Mouse (Mus musculus) hindbrain, embryonic 15.5 days (tissue): ENCODE results near the gene Col4a1. TPM values are rescaled to one million over a fixed set of nuclear protein-coding genes. Genes with fewer than 3 reads are reported as not detected.

Experiments used
- ATAC-seq: fragments of 200-750 bp; cut with Nextera tagmentation; 2 replicates; pipeline ENCODE4 v1.8.0; 2017; ENCODE audit warnings: low read depth, moderate number of reproducible peaks, moderate TSS enrichment; ENCODE audit not compliant: low FRiP score
- H3K27ac ChIP-seq: fragments of 300-500 bp; sonication (generic); replicated peaks from 2 replicates; pipeline ENCODE4 v1.5.1; 2015; ENCODE audit warnings: mild to moderate bottlenecking, inconsistent platforms
- H3K27me3 ChIP-seq: fragments of 300-500 bp; sonication (generic); 2 replicates; pipeline ENCODE4 v1.6.1; 2015; ENCODE audit warnings: control low read depth, inconsistent platforms
- H3K36me3 ChIP-seq: fragments of 300-500 bp; sonication (generic); 2 replicates; pipeline ENCODE4 v1.6.1; 2015; ENCODE audit warnings: control low read depth, inconsistent platforms
- H3K4me1 ChIP-seq: fragments of 300-500 bp; sonication (generic); replicated peaks from 2 replicates; pipeline ENCODE4 v1.6.1; 2015; ENCODE audit warnings: control low read depth, inconsistent platforms
- H3K4me2 ChIP-seq: fragments of 300-500 bp; sonication (generic); 2 replicates; pipeline ENCODE4 v1.6.1; 2015; ENCODE audit warnings: moderate library complexity, mild to moderate bottlenecking, inconsistent platforms
- H3K4me3 ChIP-seq: fragments of 300-500 bp; sonication (generic); 2 replicates; pipeline ENCODE4 v1.5.1; 2015; ENCODE audit warnings: mild to moderate bottlenecking, inconsistent platforms
- H3K9ac ChIP-seq: fragments of 300-500 bp; sonication (generic); 2 replicates; pipeline ENCODE4 v1.6.1; 2015; ENCODE audit warnings: inconsistent platforms
- H3K9me3 ChIP-seq: fragments of 300-500 bp; sonication (generic); 2 replicates; pipeline ENCODE4 v1.6.1; 2016; ENCODE audit warnings: control low read depth, inconsistent platforms
- WGBS: fragments of 180-500 bp; shearing (Covaris S2); methylation state at CpG from one replicate; pipeline ENCODE4 v1.1.7; 2015; 5-methylcytosine and 5-hydroxymethylcytosine counted together
- polyA plus RNA-seq: library from polyadenylated mRNA; unstranded; fragments of >200 nt; fragmentation: Nextera tagmentation; extraction: Ambion mirVana; gene quantifications from 2 replicates; pipeline ENCODE4 v1.2.1, GENCODE M21; 2015

Col4a1 gene
- polyA plus RNA-seq, 1 experiment from 2014 or later = 92.1 TPM

- ATAC-seq = no peak
- H3K9ac ChIP-seq = no peak overlapping the region
- H3K36me3 ChIP-seq = no peaks in the 10 kb centered on the region
- no peak overlapping the region for H3K4me3 ChIP-seq
- peaks cover 3% of the 10 kb centered on the region; the same call in 1 of the 2 replicates for H3K4me1 ChIP-seq
- no peak overlapping the region for H3K4me2 ChIP-seq
- WGBS = 51% methylated on average over 4 of the region's 4 CpGs
- no peak overlapping the region; the same call in 1 of the 2 replicates for H3K27ac ChIP-seq
- no peaks in the 10 kb centered on the region for H3K9me3 ChIP-seq
- H3K27me3 ChIP-seq = no peaks in the 10 kb centered on the region
Observed at GRCm38 (mm10) chr8:11327298-11327697, 14.7 kb upstream of the Col4a1 start.

DNA sequence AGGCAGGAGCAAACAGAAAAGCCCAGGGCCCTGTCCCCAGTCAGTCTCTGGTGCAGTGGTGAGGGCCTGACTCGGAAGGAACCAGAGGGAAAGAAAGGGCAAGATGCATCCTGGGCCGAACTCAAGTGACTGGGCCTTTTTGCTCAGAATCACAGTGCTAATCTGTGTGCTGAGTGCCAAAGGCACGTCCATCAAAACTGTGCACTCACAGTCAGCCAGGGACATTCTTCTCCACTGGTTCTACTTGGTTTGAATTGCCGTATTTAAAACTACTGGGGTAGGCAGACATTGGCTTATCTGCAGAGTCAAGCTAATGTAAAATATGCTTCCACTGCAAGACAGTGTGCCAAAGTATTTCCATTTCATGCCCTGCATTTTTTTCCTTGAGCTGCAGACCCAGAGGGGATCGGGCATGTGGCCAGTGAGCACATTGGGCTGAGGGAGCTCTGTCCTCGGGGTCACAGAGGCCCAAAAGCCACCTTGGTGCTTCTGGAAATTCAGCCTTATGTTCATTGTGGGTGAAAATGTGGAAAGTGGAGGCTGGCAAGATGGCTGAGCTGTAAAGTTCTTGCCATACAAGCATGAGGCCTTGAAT, 12.3 kb upstream of the Col4a1 start:
- Histone ChIP-seq H3K9ac (no peak overlapping the region), H3K36me3 (no peaks in the 10 kb centered on the region), H3K27me3 (no peaks in the 10 kb centered on the region), H3K4me2 (no peak overlapping the region), H3K4me3 (no peak overlapping the region), H3K4me1 (peaks cover 3% of the 10 kb centered on the region; the same call in 1 of the 2 replicates), H3K9me3 (no peaks in the 10 kb centered on the region), H3K27ac (no peak overlapping the region)
- 74% methylated on average over 6 of the region's 6 CpGs for WGBS
- no peak for ATAC-seq

GRCm38 (mm10) chr8:11323681-11324080, 11.1 kb upstream of the Col4a1 start:
- ATAC-seq = no peak
- H3K4me1 ChIP-seq = peaks cover 3% of the 10 kb centered on the region; the same call in 1 of the 2 replicates
- no peak overlapping the region for H3K27ac ChIP-seq
- H3K36me3 ChIP-seq = no peaks in the 10 kb centered on the region
- no peak overlapping the region for H3K4me2 ChIP-seq
- H3K9me3 ChIP-seq = no peaks in the 10 kb centered on the region
- H3K9ac ChIP-seq = no peak overlapping the region
- whole genome bisulfite sequencing = 91% methylated on average over 1 of the region's 1 CpGs
- H3K27me3 ChIP-seq = no peaks in the 10 kb centered on the region
- no peak overlapping the region for H3K4me3 ChIP-seq

DNA sequence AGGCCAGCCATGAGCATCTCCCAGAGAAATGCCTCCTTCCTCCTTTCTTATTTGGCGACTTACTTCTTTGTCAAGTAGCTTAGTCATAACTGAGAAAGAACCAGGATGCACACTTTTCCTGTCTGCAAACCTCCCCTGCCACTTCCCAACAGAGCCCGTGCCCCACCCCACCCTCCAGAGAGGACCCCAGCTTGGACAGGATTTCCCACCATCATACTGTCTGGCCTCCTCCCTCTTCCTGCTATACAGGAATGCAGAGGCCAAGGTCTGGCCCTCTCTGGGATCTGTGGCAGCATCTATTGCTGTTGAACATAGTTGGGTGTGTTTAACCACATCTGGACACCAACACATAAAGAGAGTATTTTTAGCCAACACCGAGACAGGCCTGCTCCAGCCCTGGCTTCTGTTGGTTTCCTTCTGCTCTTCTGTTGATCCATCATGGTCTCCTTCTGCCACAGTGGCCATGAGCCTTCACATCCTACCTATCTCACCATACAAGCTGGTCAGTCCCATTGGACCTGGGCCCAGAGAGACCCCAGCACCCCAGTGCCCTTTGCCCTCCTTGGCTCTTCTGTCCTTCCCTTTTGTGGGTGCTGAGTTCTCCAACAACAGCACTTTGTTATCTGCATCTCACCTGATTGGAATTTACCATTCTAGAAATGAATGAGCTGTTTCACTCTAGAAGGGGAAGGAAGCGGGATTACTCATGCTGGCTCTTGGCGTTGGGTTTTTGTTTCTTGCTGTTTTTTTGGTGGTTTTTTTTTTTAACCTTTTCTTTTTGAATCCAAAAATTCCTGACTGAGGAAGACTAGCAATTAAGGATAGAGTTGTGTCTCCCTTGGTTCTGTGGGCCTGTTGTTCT, 10.3 kb upstream of the Col4a1 start:
- no peak for ATAC-seq
- 90% methylated on average over 5 of the region's 5 CpGs for WGBS
- H3K4me1 ChIP-seq = peaks cover 3% of the 10 kb centered on the region; the same call in 1 of the 2 replicates

DNA sequence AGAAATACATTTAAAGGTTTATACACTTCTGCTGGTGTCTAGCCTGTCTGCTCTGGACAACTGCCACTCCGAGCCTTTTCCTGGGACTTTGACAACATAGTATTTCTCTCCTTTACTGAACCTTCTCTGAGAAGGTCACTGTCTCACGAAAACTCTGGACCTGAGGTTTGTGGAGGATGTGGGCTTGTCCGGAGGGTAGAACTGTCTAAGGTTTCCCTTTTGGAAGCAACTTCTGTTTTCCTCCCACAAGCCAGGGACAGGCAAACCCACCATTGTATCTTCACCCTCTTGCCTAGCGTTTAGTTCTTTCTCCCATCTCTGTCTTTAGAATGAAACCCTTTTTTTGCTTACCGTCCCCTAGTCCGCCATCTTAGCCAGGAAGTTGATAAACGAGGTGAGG, 9.2 kb upstream of the Col4a1 start:
- Histone ChIP-seq H3K9me3 (no peaks in the 10 kb centered on the region), H3K4me3 (no peak overlapping the region), H3K36me3 (no peaks in the 10 kb centered on the region), H3K27ac (no peak overlapping the region), H3K4me2 (no peak overlapping the region), H3K4me1 (peaks cover 3% of the 10 kb centered on the region; the same call in 1 of the 2 replicates), H3K27me3 (no peaks in the 10 kb centered on the region), H3K9ac (no peak overlapping the region)
- no peak for ATAC-seq
- 89% methylated on average over 7 of the region's 7 CpGs for WGBS

More for the DNA sequence above, 10.3 kb upstream of the Col4a1 start:
- Histone ChIP-seq H3K27me3 (no peaks in the 10 kb centered on the region), H3K4me3 (no peak overlapping the region), H3K4me2 (no peak overlapping the region), H3K9me3 (no peaks in the 10 kb centered on the region), H3K9ac (no peak overlapping the region), H3K27ac (no peak overlapping the region), H3K36me3 (no peaks in the 10 kb centered on the region)

DNA sequence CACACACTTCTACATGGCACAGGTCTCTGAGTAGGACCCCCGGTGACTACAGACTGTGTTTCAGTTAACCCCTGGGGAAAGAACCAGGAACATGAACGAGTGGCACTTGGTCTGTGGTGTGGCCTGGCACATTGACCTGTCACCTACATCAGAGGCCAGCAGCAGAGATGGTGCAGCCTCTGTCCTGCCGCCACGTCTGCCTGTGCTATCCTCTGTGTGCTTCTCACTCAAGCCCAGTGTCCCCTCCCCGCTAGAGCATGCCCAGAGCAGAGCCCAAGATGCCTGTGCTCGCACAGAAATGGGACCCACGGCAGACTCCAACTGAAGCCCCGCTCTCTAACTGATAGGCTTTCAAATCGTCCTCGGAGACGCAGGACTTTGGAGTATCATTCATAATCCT, 6.8 kb upstream of the Col4a1 start:
- WGBS = 89% methylated on average over 11 of the region's 11 CpGs
- Histone ChIP-seq H3K27me3 (peaks cover 17% of the 10 kb centered on the region), H3K4me3 (no peak overlapping the region), H3K27ac (no peak overlapping the region), H3K4me1 (no peaks in the 10 kb centered on the region), H3K4me2 (no peak overlapping the region), H3K9me3 (no peaks in the 10 kb centered on the region), H3K9ac (no peak overlapping the region), H3K36me3 (no peaks in the 10 kb centered on the region)
- no peak for ATAC-seq

- 77% methylated on average over 6 of the region's 6 CpGs for WGBS
- Histone ChIP-seq H3K27ac (no peak overlapping the region), H3K4me2 (0 out of 2 replicates have a peak overlapping the region, but pooled peaks have one; percentile 86), H3K9me3 (no peaks in the 10 kb centered on the region), H3K27me3 (peaks cover 31% of the 10 kb centered on the region), H3K9ac (no peak overlapping the region), H3K36me3 (no peaks in the 10 kb centered on the region), H3K4me1 (peaks cover 26% of the 10 kb centered on the region), H3K4me3 (no peak overlapping the region)
- ATAC-seq = no peak
Observed at GRCm38 (mm10) chr8:11316118-11316517, 3.5 kb upstream of the Col4a1 start.

DNA sequence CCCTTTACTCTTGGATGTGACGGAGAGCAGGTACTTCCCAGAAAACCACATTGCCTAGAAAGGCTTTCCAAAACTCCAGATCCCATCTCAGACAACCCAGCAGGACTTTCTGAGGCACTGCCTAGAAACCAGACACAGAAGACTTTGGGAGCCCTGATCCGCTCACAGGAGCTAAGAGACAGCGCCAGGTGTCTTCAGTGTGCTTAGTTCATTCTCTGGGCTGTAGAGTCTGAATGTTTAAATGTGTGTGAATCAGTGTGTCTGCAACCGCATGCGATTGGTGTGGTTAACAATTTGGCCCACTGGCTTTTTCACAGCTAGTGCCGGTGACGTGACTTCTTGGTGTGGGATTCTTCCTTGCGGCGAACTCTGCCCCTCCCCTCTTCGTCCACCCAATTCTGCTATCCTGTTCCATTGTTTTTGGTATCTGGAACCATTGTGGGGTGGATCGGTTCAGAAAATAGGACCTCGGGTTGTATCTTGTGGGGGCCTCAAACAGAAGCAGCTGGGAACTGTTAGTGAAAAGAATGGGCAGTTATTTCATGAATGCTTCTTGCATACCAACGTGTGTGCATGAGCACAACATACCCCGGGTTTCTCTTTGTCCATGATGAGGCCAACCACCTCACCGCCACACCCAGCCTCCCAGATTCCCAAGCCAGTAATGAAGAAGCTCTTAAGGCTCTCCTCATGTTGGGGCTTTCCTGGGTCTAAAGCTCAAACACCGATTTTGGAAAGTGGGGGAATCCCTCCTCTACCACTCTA, 2.7 kb upstream of the Col4a1 start:
- no peak overlapping the region for H3K9ac ChIP-seq
- H3K36me3 ChIP-seq = no peaks in the 10 kb centered on the region
- no peak for ATAC-seq
- H3K4me2 ChIP-seq = peak overlapping the region; percentile 86
- H3K9me3 ChIP-seq = no peaks in the 10 kb centered on the region
- H3K4me3 ChIP-seq = no peak overlapping the region
- no peak overlapping the region for H3K27ac ChIP-seq
- WGBS = 74% methylated on average over 16 of the region's 16 CpGs
- peaks cover 38% of the 10 kb centered on the region for H3K27me3 ChIP-seq
- H3K4me1 ChIP-seq = peaks cover 26% of the 10 kb centered on the region

DNA sequence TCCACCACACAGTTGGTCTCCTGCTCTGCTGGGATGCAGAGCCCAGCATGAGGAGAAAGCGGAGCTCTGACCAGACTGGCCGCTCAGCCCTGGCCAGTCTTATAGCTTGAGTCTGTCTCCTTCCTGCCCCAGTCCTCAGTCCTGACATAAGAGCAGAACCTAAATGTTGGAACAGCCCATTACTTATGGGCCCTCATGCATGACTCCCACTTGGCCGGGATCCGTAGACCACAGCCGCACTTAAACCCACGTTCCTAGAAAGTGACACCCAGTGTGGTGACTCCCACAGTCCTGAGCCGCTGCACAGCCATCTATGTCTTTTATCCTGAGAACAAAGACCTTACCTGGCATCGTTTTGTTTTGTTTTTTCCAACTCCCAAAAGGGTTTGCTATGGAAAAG, 2.0 kb upstream of the Col4a1 start:
- peaks cover 26% of the 10 kb centered on the region for H3K4me1 ChIP-seq
- no peaks in the 10 kb centered on the region for H3K9me3 ChIP-seq
- ATAC-seq = no peak
- no peak overlapping the region for H3K9ac ChIP-seq
- H3K4me2 ChIP-seq = peak overlapping the region; percentile 86
- no peak overlapping the region for H3K4me3 ChIP-seq
- WGBS = 78% methylated on average over 8 of the region's 8 CpGs
- no peaks in the 10 kb centered on the region for H3K36me3 ChIP-seq
- no peak overlapping the region for H3K27ac ChIP-seq
- peaks cover 46% of the 10 kb centered on the region for H3K27me3 ChIP-seq

DNA sequence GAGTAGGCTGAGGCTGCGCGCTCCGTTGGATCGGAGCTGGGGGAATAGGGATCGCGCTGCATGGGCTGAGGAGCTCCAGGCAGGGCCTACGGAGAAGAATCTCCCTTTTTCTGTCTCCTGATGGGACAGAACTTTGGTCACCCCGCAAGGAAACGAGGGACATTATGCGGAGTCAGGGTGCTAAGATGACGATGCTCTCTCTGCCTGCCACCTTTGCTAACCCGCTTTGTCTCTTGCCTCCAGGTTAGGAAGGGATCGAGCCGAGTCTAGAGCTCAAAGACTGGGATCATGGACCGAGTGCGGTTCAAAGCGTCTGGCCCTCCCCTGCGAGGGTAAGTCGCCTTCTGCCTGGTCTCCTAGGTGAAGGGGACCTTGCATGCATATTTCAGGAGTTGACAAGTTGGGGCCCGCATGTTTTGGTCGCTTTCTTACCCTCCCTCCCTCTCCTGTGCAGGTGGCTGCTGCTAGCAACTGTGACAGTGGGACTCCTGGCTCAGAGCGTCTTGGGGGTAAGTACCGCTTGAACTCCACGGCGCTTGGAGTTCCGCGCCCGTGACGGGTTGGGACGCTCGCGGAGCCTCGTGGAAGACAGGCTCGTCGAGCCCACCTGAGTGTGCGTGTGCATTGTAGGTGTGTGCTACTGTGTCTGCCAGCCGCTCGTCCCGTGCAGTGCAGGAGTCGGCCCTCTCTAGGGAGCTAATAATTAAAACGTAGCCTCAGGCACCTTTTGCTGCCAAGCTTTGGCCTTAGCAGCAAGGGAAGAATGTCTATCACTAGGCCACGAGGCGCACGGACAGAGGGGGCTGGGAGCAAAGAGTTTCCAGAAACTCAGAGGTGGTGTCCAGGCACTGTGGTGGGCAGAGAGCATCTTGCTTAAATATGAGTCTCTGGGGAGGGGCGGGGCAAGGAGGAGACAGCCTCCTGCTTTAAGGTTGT, 818 bp upstream of the Col4a1 start:
- Histone ChIP-seq H3K4me3 (peak overlapping the region; percentile 63), H3K9ac (peak overlapping the region; percentile 70), H3K4me1 (peaks cover 26% of the 10 kb centered on the region), H3K4me2 (peak overlapping the region; percentile 86), H3K36me3 (no peaks in the 10 kb centered on the region), H3K27ac (0 out of 2 replicates have a peak overlapping the region, but pooled peaks have one; percentile 9), H3K27me3 (peaks cover 58% of the 10 kb centered on the region), H3K9me3 (no peaks in the 10 kb centered on the region)
- 3% methylated on average over 45 of the region's 45 CpGs for WGBS
- peak; percentile 14 for ATAC-seq
